Mouse (Mus musculus) adrenal gland, postnatal 14 days (tissue): ENCODE data around the gene Ttc28. TPM values are rescaled to one million over a fixed set of nuclear protein-coding genes. Genes with fewer than 3 reads are reported as not detected.

Experiments used
- DNase-seq: peaks from one replicate; pipeline ENCODE4 v3.0.0; 2021; ENCODE audit warnings: mixed read lengths
- total RNA-seq: library from RNA; stranded (reverse); gene quantifications from 2 replicates; pipeline ENCODE4 v1.2.3, GENCODE M21; 2021

Ttc28 gene
- total RNA-seq, 1 experiment from 2014 or later = 25.5 TPM

GRCm38 (mm10) chr5:111054848-111055428, 175.3 kb downstream of the Ttc28 start:
- DNase-seq = no peak

- no peak for DNase-seq
Measured at GRCm38 (mm10) chr5:111055507-111055906, 175.9 kb downstream of the Ttc28 start.

DNA sequence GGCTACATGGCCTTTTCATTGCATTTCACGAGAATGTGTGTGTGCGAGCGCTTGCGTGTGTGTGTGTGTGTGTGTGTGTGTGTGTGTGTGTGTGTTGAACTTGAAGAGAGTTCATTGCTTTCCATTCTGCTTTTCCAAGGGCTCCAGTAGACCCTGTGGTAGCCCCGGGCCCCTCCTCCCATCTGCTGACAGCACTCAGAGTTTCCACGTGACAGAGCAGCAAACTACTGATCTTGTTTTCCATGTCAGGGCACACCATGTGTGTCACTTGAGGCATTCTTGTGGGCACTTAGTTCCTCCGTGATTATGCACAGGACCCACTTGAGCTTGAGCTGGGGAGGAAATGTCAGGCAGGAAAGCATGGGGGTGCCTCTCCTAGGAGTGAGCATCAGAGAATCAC, 177.5 kb downstream of the Ttc28 start:
- no peak for DNase-seq

DNA sequence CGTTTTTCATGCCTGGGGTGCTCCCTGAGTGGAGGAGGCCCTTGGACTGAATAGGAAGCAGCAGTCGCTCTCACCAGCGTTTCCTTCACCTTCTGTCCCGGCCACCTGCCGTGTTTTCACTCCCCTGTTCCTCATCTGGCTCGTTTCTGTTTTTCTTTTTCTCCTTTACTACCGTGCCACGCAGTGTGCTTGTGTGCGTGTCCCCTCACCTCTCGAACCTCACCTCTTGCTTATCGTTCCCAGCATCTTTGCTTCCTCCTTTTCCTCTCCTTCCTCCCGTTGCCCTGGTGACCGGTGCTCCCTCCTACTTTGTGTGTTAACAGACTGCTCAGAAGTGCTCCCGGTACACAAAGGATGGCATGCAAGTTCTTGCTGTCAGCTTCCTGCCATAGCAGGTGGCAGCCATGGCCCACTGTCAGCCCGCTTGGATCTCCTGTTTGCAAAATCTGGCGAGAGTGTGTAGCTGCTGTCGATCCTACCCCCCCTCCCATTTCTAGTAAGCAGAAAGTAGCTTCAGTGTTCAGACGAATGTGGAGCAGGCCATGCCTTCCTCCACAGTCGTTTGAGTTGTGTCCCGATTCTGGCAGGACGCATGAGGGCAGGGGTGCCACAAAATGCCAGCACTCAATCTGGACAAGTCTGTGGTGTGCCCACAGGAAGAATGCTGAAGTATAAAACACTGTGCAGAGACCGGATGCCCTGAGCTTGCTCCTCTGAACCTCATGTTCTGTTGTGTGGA, 179.0 kb downstream of the Ttc28 start:
- DNase-seq = peak; percentile 26

DNA sequence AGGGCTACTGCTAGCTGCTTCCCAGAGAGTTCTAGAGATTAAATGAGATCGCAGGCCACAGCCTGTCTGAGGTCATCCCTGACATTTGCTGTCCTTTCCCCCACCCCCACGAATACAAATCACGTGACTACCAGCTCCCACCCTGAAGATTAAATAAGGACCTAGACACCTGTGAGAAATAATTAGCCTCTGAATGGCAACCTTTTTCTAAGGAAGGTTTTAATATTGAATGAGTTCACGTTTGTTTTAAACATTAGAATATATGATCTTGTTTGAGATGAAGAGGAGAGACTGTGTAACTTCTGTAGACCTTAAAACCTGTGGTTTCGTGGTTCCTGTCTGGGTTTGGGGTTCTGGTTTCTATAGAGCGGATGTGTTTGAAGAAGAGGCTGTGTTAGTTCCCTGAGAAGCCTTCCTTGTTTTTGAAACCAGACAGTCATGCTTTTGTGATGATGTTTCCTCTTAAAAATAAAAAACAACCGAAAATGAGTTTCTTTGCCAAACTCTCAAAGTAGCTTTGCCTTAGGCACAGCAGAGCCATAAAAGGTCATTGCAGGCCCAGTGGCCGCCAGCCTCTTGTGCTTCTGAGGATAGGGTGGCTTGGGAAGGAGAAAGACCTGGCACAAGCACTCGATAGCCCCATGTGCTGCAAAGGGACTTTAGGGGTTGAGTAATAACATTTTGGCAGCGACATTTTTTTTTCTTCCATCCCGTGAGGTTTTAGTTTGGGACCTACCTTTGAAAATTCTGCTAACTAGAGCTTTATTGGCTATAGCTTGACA, 179.7 kb downstream of the Ttc28 start:
- peak; percentile 50 for DNase-seq

GRCm38 (mm10) chr5:111060246-111060745, 180.7 kb downstream of the Ttc28 start:
- no peak for DNase-seq

- no peak for DNase-seq
Measured at GRCm38 (mm10) chr5:111063155-111063554, 183.6 kb downstream of the Ttc28 start.

- no peak for DNase-seq
Measured at GRCm38 (mm10) chr5:111063991-111064390, 184.4 kb downstream of the Ttc28 start.

- DNase-seq = no peak
Measured at GRCm38 (mm10) chr5:111065770-111066169, 186.2 kb downstream of the Ttc28 start.

GRCm38 (mm10) chr5:111069503-111069902, 189.9 kb downstream of the Ttc28 start:
- DNase-seq = peak; percentile 24

- no peak for DNase-seq
Measured at GRCm38 (mm10) chr5:111069931-111070330, 190.3 kb downstream of the Ttc28 start.

DNA sequence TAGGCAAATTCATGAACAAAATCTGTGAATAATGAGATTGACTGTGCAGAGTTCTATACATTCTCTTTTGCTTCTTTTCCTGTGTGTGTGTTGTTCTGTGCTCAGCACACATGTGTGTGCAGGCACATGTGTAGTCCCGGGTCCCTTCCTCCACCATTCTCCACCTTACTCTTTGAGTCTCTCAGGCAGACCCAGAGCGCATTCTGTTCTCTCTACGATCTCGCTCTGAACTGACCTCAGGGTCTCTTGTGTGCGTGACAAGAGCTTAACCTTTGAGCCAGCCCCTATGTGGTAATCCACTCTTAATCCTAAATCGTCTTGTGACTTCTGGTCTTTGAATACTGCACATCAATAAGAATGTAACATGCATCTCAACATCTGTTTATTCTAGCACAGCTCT, 190.8 kb downstream of the Ttc28 start:
- DNase-seq = no peak

- peak; percentile 32 for DNase-seq
Measured at GRCm38 (mm10) chr5:111073316-111073736, 193.7 kb downstream of the Ttc28 start.

GRCm38 (mm10) chr5:111074050-111074449, 194.4 kb downstream of the Ttc28 start:
- no peak for DNase-seq

- DNase-seq = peak; percentile 67
Measured at GRCm38 (mm10) chr5:111075841-111076240, 196.2 kb downstream of the Ttc28 start.

DNA sequence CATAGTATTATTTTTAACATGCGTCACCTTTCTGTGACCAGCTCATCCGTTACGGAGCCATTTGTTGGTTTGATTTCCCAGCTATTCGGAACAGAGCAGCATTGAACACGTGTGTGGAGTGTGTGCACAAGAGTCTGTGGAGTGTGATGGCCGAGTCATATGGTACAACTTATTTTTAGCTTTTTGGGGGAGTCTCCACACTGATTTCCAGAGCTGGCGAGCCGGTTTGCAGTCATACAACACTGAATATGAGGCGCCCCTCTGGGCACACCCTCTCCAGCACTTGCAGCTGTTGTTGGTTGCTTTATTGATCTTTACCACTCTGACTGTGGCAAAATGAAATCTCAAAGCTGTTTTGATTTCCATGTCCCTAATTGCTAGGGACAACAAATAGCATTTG, 197.7 kb downstream of the Ttc28 start:
- DNase-seq = no peak

DNA sequence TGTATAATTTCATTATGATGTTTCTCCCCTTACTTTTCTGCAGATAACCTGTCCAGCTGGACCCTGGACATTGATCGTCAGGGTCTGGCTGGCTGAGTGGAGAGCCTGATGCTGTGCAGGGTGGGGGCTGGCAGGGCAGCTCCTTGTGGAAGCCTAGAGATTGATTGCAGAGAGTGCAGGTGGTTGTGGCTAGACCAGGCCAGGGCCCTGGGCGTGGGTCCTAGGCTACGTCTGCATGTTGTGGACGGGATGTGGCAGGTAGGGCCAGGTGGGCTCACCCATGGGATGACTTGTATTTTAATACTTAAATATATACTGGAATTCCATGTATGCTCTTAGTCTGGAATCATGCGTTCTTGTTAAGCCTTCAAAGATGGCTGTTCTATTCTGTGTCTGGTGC, 201.0 kb downstream of the Ttc28 start:
- no peak for DNase-seq

DNA sequence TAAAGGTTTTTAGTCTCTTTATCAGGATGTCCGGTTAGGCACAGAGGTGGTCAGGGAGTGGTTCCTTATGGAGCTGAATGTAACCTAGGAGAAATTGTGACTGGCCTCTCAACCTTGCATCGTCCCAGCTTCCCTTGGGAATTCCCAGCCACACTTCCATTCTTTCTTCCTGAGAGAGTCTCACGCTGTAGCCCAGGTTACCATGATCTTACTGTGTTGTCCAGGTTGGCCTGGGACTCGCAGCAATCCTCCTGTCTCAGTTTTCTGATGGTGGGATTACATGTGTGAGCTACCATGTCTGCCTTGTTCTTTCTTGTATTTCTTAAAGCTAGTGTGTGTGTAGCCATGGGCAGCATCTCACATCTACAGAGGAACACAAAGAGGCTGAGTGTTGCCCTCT, 206.2 kb downstream of the Ttc28 start:
- no peak for DNase-seq

- no peak for DNase-seq
Measured at GRCm38 (mm10) chr5:111096750-111097149, 217.1 kb downstream of the Ttc28 start.

- DNase-seq = peak; percentile 47
Measured at GRCm38 (mm10) chr5:111097233-111098160, 217.9 kb downstream of the Ttc28 start.

GRCm38 (mm10) chr5:111098516-111099274, 219.1 kb downstream of the Ttc28 start:
- peak; percentile 47 for DNase-seq
